Mouse (Mus musculus) layer of hippocampus, adult 8-10 months (tissue): ENCODE measurements around the gene Ldha. TPM values are rescaled to one million over a fixed set of nuclear protein-coding genes. Genes with fewer than 3 reads are reported as not detected.
"Not testable (repeated sequence)": the region's sequence is repeated elsewhere in the genome, so short reads cannot be mapped to it uniquely, and the experiment has no call there.

Experiments used
- DNase-seq, 2 experiments: peaks; one replicate each; pipeline ENCODE4 v3.0.0; 2022; ENCODE audit warnings: low spot score in 2 of 2
- total RNA-seq, 4 experiments: library from RNA; stranded (reverse); gene quantifications; 2 replicates each; pipeline ENCODE4 v1.2.4; 2022

Gene Ldha
- total RNA-seq, 4 experiments from 2014 or later: 286 to 315 (median 301) TPM

- no peak for DNase-seq
These were observed 38.6 kb downstream of the Ldha start for GRCm38 (mm10) chr7:46879851-46880250.

GRCm38 (mm10) chr7:46880992-46881391 is 39.7 kb downstream of the Ldha start:
- no peak for DNase-seq

- DNase-seq: not testable (repeated sequence)
These were observed 40.7 kb downstream of the Ldha start for GRCm38 (mm10) chr7:46881941-46882340.

GRCm38 (mm10) chr7:46883304-46883703 is 42.0 kb downstream of the Ldha start:
- DNase-seq: no peak

GRCm38 (mm10) chr7:46895511-46895910 is 54.2 kb downstream of the Ldha start:
- no peak for DNase-seq

GRCm38 (mm10) chr7:46899343-46899742 is 58.1 kb downstream of the Ldha start:
- no peak for DNase-seq

Other genes starting within 250 kb of the Ldha start
- 10 to 100 TPM; 47.2 to 59.9 (median 51.2) TPM for gene Sergef, start 201.7 kb upstream of the Ldha start, total RNA-seq
- 1 to 10 TPM in 1 of 4 experiments, under 1 TPM in 1, not detected in 2; 0.25 to 2.3 TPM for gene Tph1, start 168.9 kb upstream of the Ldha start, total RNA-seq
- 10 to 100 TPM; 10.8 to 12.7 (median 11.2) TPM for gene Saal1, start 130.8 kb upstream of the Ldha start, total RNA-seq
- not detected for gene Saa3, start 125.8 kb upstream of the Ldha start, total RNA-seq
- not detected for gene Saa4, start 108.9 kb upstream of the Ldha start, total RNA-seq
- not detected for gene Saa1, start 98.5 kb upstream of the Ldha start, total RNA-seq
- gene Saa2, start 89.7 kb upstream of the Ldha start, total RNA-seq: not detected
- gene Hps5, start 45.4 kb upstream of the Ldha start, total RNA-seq: 10 to 100 TPM; 15.9 to 22.1 (median 17.5) TPM
- 10 to 100 TPM; 34.4 to 40.6 (median 36.0) TPM for gene Gtf2h1, start 45.4 kb upstream of the Ldha start, total RNA-seq
- not detected for gene Ldhc, start 19.7 kb downstream of the Ldha start, total RNA-seq
- 10 to 100 TPM; 60.2 to 74.6 (median 67.6) TPM for gene Tsg101, start 78.5 kb downstream of the Ldha start, total RNA-seq
- 10 to 100 TPM; 12.3 to 24.1 (median 17.4) TPM for gene Uevld, start 117.1 kb downstream of the Ldha start, total RNA-seq
- not detected for gene Gm9999, start 142.1 kb downstream of the Ldha start, total RNA-seq
- gene Spty2d1, start 166.9 kb downstream of the Ldha start, total RNA-seq: 10 to 100 TPM; 15.1 to 17.6 (median 16.2) TPM
- 10 to 100 TPM; 10.3 to 21.0 (median 15.3) TPM for gene Tmem86a, start 209.1 kb downstream of the Ldha start, total RNA-seq